Mouse (Mus musculus) midbrain, embryonic 14.5 days (tissue): ENCODE measurements at regions not wholly inside any gene's neighbourhood (a gene's known extent, or its start where the extent isn't known, plus 50 kb on each side); places are given as distances from the start of the nearest gene placed in this dataset.

Experiments
- ATAC-seq: fragments of 200-750 bp; cut with Nextera tagmentation; 2 replicates; pipeline ENCODE4 v1.8.0; 2017; ENCODE audit warnings: moderate number of reproducible peaks, moderate library complexity; ENCODE audit not compliant: low FRiP score, low TSS enrichment
- DNase-seq: peaks from one replicate; pipeline ENCODE4 v3.0.0-alpha.2; 2015
- H3K27ac ChIP-seq: fragments of 300-500 bp; sonication (generic); replicated peaks from 2 replicates; pipeline ENCODE4 v1.5.1; 2014; ENCODE audit warnings: mild to moderate bottlenecking, low read depth, low read length, moderate library complexity
- H3K27me3 ChIP-seq: fragments of 300-500 bp; sonication (generic); 2 replicates; pipeline ENCODE4 v1.6.1; 2014; ENCODE audit warnings: low read length, control low read depth, mixed read lengths; ENCODE audit not compliant: control insufficient read depth, insufficient read depth
- H3K36me3 ChIP-seq: fragments of 300-500 bp; sonication (generic); 2 replicates; pipeline ENCODE4 v1.6.1; 2014; ENCODE audit warnings: low read length, control low read depth; ENCODE audit not compliant: control insufficient read depth, insufficient read depth
- H3K4me1 ChIP-seq: fragments of 300-500 bp; sonication (generic); 2 replicates; pipeline ENCODE4 v1.6.1; 2014; ENCODE audit warnings: mild to moderate bottlenecking, antibody characterized with exemption, low read length, control low read depth; ENCODE audit not compliant: control insufficient read depth, insufficient read depth
- H3K4me2 ChIP-seq: fragments of 300-500 bp; sonication (generic); 2 replicates; pipeline ENCODE4 v1.6.1; 2014; ENCODE audit warnings: mild to moderate bottlenecking, low read length, moderate library complexity
- H3K4me3 ChIP-seq: fragments of 300-500 bp; sonication (generic); replicated peaks from 2 replicates; pipeline ENCODE4 v1.5.1; 2014; ENCODE audit warnings: low read depth, low read length
- H3K9ac ChIP-seq: fragments of 300-500 bp; sonication (generic); replicated peaks from 2 replicates; pipeline ENCODE4 v1.6.1; 2014; ENCODE audit warnings: mild to moderate bottlenecking, low read length, moderate library complexity
- H3K9me3 ChIP-seq: fragments of 300-500 bp; sonication (generic); 2 replicates; pipeline ENCODE4 v1.6.1; 2016; ENCODE audit warnings: low read length, control low read depth, mixed read lengths; ENCODE audit not compliant: control insufficient read depth
- WGBS: fragments of 180-500 bp; shearing (Covaris S2); extraction: QIAGEN DNeasy Blood & Tissue Kit; methylation state at CpG from one replicate; pipeline ENCODE4 v1.1.7; 2014; 5-methylcytosine and 5-hydroxymethylcytosine counted together

DNA sequence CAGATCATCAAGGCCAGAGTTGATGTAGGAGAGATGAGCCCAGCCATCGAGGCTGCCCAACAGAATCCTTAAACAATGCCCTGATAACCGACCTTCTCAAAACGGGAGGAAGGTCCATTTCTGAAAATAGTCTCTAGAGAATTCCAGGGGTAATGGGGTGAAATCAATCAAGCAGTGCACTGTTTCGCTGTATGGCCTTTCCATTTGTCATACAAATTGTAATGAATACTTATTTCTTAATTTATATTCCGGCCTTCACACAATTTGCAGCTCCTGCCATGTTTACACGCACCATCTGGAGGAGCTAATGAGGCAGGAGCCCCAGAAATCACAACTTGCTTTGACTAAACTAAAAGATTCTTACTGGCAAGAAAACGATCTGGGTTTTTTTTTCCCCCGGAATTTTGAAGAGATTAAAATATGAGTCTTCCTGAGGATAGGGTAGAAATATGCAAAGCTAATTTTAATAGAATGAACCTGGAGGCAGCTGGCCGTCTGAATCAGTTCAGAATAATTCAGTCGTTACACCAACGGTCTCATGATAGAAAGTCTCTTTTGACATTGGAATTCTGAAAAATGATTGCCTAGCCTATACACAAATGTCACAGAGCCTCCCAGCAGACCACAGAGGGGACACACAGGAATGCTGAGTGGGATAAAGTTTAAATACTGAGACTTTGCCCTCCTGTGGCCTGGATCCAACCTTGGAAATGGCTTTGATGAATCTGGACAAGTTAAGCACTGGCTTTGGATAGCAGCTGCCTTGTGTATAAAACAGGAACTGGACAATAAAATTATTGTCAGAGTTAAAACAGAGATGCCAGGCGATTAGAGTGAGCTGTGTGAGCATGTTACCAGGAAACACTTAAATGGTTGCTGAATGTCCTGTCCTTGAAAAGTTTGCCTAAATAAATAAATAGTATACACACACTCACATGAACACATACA is 115.0 kb upstream of the Frem1 start:
- Histone ChIP-seq H3K27ac (no peak overlapping the region), H3K36me3 (no peaks in the 10 kb centered on the region), H3K4me3 (no peak overlapping the region), H3K9me3 (no peaks in the 10 kb centered on the region), H3K9ac (no peak overlapping the region), H3K4me1 (no peaks in the 10 kb centered on the region; the same call in 1 of the 2 replicates), H3K27me3 (no peaks in the 10 kb centered on the region), H3K4me2 (no peak overlapping the region)
- no peak for DNase-seq
- WGBS, result 70% methylated on average over 12 of the region's 12 CpGs
- ATAC-seq, result no peak

DNA sequence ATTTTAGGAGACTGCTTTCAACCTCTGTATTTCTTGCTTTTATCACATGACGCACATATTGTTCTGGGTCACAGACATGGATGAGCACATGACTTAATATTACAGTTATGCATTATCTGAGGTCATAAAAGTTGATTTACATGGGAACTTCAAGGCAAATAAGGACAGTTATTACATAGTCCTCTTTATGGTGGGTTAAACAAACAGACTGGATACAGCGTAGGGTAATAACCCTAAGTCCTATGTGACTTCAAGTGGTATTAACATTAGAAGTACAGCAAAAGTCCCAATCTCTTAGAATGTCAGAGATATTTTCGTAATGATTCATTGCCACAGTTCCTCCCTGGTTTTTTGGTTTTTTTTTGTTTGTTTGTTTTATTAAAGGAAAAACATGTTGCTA is 94.6 kb upstream of the Frem1 start:
- Histone ChIP-seq H3K27me3 (no peaks in the 10 kb centered on the region), H3K27ac (no peak overlapping the region), H3K4me2 (no peak overlapping the region), H3K36me3 (no peaks in the 10 kb centered on the region), H3K9ac (no peak overlapping the region), H3K4me3 (no peak overlapping the region), H3K4me1 (0 out of 2 replicates have a peak, but pooled peaks cover 3% of the 10 kb centered on the region), H3K9me3 (no peaks in the 10 kb centered on the region)
- no peak for DNase-seq
- 92% methylated on average over 3 of the region's 3 CpGs for WGBS
- no peak for ATAC-seq

DNA sequence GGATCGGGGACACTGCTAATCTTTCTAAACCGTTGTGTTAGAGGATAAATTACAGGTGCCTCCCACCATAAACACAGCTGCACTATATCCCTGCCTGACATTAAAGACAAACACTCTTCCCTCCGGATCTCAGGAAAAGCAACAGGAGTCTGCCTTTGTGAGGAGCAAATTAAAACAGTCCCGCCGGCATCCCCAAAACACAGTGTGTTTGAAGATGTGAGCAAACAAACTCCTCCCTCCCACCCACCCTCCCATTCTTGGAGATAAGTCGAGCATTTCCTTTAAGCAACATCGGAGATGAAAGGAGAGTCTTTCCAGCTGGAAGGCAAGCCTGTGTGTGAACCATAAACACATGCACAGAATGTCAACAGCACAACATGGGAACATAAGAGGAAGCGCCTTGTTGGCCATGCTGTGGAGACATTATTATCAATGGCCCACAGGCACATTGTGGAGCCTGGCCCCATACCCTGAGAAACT is 93.6 kb upstream of the Frem1 start:
- DNase-seq (peak; percentile 39), ATAC-seq (peak; percentile 31; the same call in 1 of the 2 replicates)
- H3K27ac ChIP-seq, result no peak overlapping the region
- no peaks in the 10 kb centered on the region for H3K9me3 ChIP-seq
- no peak overlapping the region for H3K4me3 ChIP-seq
- 7% methylated on average over 8 of the region's 8 CpGs for WGBS
- no peak overlapping the region for H3K4me2 ChIP-seq
- H3K9ac ChIP-seq, result no peak overlapping the region
- no peaks in the 10 kb centered on the region for H3K27me3 ChIP-seq
- H3K4me1 ChIP-seq, result 0 out of 2 replicates have a peak, but pooled peaks cover 3% of the 10 kb centered on the region
- H3K36me3 ChIP-seq, result no peaks in the 10 kb centered on the region

DNA sequence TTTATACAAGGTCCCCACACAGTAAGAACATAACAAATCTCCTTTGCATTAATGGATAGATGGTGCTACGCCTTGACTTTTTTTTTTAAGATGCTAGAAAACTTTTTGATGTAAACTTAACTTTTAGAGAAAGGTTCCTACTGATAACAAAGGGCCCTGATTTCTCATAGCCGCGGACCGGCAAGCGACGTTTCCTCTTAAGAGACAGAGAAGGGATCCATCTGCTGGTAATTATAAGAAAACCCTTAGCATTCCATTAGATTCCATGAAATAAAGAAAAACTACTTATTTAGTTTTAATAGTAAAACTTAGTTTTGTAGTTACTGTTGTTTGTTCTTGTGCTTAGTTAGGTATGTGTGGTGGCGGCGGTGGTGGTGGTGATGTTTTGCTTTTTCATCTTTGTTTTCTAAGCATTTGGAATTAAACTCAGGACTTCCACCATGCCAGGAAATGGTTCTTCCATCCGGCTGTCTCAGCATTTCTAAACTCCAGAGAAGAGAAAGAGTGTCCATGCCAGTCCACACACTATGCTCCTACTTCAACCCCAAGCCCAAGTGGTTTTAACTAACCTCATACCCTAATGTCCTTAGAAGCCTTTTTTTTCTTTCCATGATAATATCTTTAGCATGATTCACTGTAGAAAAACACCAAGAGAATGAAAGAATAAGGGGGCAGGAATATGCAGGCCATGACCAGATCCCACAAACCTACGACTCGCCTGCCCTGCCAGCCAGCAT is 92.8 kb upstream of the Frem1 start:
- no peak for DNase-seq
- Histone ChIP-seq H3K9ac (no peak overlapping the region), H3K4me3 (no peak overlapping the region), H3K4me2 (no peak overlapping the region), H3K27ac (no peak overlapping the region), H3K9me3 (no peaks in the 10 kb centered on the region), H3K36me3 (no peaks in the 10 kb centered on the region), H3K27me3 (no peaks in the 10 kb centered on the region), H3K4me1 (0 out of 2 replicates have a peak, but pooled peaks cover 3% of the 10 kb centered on the region)
- no peak for ATAC-seq
- WGBS, result 74% methylated on average over 11 of the region's 11 CpGs

DNA sequence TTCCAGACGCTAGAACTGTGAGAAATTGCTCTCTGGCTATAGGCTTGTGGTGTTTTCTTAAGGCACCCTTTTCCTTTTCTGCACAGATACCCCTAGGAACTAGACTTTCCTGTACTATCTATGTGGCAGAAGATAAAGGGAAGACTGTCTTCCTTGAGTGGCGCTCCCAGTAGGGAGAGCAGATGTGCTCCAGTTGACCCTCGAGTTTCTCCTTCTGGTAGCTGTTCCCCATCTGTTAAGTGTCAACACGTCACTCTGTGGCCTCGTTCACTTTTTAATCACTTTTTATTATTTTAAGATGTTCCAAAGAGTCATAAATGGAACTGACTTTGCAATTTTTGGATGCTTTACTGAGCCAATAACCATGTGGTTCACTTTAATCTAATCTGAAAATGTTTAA is 89.6 kb upstream of the Frem1 start:
- Histone ChIP-seq H3K9me3 (no peaks in the 10 kb centered on the region), H3K27ac (no peak overlapping the region), H3K36me3 (no peaks in the 10 kb centered on the region), H3K4me2 (no peak overlapping the region), H3K27me3 (no peaks in the 10 kb centered on the region), H3K9ac (no peak overlapping the region), H3K4me3 (no peak overlapping the region), H3K4me1 (0 out of 2 replicates have a peak, but pooled peaks cover 3% of the 10 kb centered on the region)
- DNase-seq, result no peak
- 87% methylated on average over 5 of the region's 5 CpGs for WGBS
- ATAC-seq, result no peak

DNA sequence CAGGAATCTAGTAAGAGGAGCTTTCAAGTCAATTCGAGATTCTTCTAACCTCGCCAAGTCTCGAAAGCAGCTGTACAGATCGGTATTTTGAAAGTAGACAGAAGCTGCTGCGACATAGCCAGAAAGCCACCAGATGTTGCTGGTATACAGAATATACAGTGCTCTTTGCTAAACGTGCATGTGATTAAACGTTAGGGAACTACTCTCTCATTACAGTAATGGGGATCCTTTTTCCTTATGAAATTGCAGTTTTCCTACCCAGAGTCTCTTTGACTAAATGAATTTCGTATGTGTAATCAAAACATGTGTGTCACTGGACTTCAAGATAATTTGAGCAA is 70.5 kb upstream of the Frem1 start:
- Histone ChIP-seq H3K36me3 (no peaks in the 10 kb centered on the region), H3K4me1 (no peaks in the 10 kb centered on the region), H3K4me2 (no peak overlapping the region), H3K27me3 (no peaks in the 10 kb centered on the region), H3K4me3 (no peak overlapping the region), H3K27ac (no peak overlapping the region), H3K9me3 (no peaks in the 10 kb centered on the region), H3K9ac (no peak overlapping the region)
- WGBS, result 91% methylated on average over 8 of the region's 8 CpGs
- ATAC-seq (no peak), DNase-seq (no peak)

DNA sequence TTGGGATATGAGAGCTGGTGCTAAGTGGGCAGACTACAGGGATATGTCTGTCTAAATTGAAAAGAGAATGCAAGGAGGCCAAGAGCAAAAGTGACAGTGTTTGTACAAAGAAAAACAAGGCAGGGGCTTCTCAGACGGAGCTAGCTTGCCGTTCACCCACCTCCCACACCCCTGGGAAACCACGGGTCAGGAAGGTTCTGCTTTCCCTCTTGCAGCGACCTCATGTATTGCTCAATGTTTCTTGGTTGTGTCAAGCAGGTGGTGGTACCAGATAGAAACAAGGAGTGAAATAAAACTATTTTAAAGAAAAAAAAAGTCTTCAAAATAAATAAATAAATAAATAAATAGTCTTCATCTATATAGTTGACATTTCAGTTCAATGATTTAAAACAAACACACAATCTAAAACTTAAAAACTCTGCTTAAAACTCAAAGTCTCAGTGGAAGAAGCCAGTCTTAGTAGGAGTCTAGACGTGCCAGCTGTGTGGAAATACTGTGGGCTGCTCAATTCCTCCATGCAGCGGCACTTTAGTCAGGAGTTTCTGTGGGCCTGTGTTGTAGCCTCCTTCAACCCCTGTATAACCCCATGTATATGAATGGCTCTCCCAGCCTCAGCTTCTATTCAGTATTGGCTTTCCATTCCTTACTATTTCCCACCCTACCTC is 70.0 kb upstream of the Frem1 start:
- Histone ChIP-seq H3K4me1 (no peaks in the 10 kb centered on the region), H3K27ac (no peak overlapping the region), H3K4me2 (no peak overlapping the region), H3K36me3 (no peaks in the 10 kb centered on the region), H3K9me3 (no peaks in the 10 kb centered on the region), H3K27me3 (no peaks in the 10 kb centered on the region), H3K9ac (no peak overlapping the region), H3K4me3 (no peak overlapping the region)
- DNase-seq, result no peak
- WGBS, result 88% methylated on average over 6 of the region's 6 CpGs
- no peak for ATAC-seq

DNA sequence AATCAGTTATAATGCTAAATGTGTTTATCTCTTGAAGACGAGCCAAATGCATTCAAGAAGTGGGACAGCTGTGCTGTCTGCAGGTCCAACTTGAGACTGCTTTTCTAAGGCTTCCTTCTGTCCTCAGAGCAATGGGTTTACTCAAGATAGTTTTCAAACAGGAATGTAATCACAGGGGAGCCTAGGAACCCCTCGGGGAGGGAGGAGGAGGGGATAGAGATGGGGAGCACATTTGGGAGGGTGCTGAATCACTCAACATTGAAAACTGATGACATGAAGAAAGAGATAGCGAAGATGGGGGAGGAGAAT is 56.5 kb upstream of the Frem1 start:
- no peaks in the 10 kb centered on the region for H3K36me3 ChIP-seq

More for the DNA sequence above, 56.5 kb upstream of the Frem1 start:
- ATAC-seq (no peak), DNase-seq (no peak)
- Histone ChIP-seq H3K9ac (no peak overlapping the region), H3K27me3 (no peaks in the 10 kb centered on the region), H3K9me3 (no peaks in the 10 kb centered on the region), H3K27ac (no peak overlapping the region), H3K4me2 (no peak overlapping the region), H3K4me1 (no peaks in the 10 kb centered on the region), H3K4me3 (no peak overlapping the region)
- WGBS, result 78% methylated on average over 3 of the region's 3 CpGs
